Mouse (Mus musculus): ENCODE measurements around the gene AL607142.1. TPM values are rescaled to one million over a fixed set of nuclear protein-coding genes. Genes with fewer than 3 reads are reported as not detected.

Gene AL607142.1
- total RNA-seq, 2 experiments from 2014 or later: not detected

DNA sequence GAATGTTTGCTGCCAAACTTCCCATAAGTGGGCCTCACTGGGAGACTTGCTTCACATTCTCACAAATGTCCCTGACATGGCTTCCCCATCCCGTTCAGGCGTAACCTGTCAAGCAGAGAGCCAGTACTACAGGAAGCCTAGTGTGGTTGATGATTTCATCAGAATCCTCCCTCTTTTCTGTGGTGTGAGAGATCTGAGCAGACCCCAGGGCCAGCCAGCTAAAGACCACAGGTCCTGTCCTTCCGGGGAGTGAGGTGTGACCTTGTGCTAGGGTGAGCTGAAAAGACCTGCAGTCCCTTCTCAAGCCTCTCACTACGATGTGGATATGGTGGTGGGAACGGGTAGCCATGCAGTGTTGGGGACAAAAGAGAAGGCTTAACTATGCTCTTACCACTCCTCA is 17.7 kb downstream of the AL607142.1 start:
- intact Hi-C loops (cut with DNase I): no loop called here
- no peak for DNase-seq (ENCODE audit: extremely low spot score in 1 of 2, low spot score in 2 of 2)

DNA sequence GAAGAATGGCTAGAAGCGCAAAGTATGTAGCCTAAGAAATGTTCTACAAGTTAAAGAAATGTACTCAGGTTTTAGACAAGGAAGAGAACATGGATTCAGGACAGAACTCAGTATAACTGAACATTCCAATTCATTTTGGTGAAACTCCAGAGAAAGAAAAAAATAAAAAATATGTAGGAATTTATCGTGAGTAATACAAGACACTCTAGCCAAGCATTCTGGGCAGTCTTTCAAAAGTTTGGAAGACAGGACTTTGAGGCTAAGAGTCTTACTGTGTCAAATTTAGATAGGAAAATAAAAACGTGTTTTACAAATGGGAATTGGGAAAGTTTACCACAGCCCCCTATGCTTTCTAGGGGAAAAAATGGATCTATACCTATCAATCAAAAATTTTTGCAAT is 18.9 kb downstream of the AL607142.1 start:
- no peak for DNase-seq (ENCODE audit: extremely low spot score in 1 of 2, low spot score in 2 of 2)
- intact Hi-C loops (cut with DNase I): no loop called here

DNA sequence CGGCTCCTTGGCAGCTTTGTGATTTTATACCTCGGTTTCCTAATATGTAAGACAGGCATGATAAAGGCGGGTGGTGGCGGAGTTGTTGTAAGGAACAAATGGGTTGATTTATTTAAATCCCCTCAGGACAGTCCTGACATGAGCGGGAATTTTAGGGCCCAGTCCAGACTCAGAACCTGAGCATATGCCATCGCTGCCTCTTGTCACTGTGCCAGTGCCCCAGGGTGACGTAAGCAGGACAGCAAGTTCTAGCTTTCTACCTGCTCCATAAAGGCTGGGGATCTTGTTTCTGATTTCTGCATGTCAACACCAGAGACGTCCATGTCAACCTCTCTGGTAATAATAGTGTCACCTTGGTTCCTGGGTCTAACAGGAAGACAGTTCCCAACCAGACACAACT is 24.7 kb downstream of the AL607142.1 start:
- intact Hi-C loops (cut with DNase I): no loop called here
- no peak for DNase-seq (ENCODE audit: extremely low spot score in 1 of 2, low spot score in 2 of 2)

DNA sequence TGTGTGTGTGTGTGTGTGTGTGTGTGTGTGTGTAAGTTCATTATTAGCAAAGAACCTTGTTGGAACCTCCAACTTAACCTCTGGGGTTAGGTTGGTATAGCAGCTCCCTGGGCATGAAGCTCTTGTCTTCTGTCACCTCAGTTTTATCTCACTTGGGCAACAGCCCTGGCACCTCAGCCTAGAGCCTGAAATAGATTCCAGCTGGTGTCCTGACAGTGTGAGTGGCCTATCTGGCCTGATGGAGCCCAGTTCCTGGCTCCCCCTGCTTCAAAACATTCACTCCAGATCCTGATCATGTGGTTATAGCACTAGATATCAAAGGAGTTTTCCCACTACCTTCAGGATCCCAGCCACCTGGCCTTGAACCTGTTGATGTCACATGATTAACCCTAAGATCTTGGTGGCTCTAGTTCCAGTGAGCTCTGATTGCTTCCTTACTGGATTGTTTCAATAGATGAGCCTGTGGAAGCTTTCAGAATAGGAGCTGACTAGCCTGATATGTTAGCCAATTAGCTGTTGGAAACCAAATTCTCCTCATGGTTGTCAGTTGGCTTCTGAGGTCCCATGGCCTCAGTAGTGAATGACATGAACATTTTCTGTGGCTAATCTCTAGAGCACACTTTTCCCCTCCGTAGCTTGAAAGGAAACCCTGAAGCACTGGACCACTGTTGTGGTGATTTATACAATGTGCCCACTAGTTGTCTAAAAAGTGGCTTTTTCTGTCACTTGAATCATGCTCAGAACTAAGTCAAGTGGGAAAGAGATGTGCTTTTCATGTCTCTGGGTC is 27.4 kb downstream of the AL607142.1 start:
- intact Hi-C loops (cut with DNase I): no loop called here

DNA sequence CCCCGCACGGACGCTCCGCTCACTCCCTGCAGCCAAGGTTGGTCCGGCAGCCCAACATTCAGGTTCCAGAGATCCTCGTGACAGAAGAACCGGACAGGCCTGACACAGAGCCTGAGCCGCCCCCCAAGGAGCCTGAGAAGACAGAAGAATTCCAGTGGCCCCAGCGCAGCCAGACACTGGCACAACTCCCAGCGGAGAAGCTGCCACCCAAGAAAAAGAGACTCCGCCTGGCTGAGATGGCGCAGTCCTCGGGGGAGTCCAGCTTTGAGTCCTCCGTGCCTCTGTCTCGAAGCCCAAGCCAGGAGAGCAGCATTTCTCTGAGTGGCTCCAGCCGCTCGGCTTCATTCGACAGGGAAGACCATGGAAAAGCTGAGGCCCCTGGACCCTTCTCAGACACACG is 32.1 kb downstream of the AL607142.1 start:
- intact Hi-C loops (cut with DNase I): no loop called here
- peak in 1 of 2 experiments; percentile 25 for DNase-seq (ENCODE audit: extremely low spot score in 1 of 2, low spot score in 2 of 2)

More for the DNA sequence above, 27.4 kb downstream of the AL607142.1 start:
- no peak for DNase-seq (ENCODE audit: extremely low spot score in 1 of 2, low spot score in 2 of 2)

DNA sequence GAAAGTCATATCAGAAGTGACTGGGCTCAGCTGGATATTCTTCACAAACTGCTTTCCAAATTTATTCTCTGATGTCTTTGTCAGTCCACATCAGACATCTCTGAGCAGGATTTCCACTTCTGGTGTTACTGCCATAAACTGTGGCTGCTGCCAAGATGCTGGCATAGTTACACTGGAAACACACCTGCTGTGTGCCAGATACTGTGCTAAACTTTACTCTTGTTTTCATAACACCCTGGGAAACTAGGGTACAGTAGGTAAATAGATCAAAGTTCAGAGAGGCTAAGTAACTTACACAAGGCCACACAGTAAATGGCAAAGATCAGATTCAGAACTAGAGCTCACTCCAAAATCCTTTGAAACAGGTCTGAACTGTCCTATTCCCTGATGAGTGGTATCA is 36.4 kb downstream of the AL607142.1 start:
- peak in 1 of 2 experiments; percentile 7 for DNase-seq (ENCODE audit: extremely low spot score in 1 of 2, low spot score in 2 of 2)
- intact Hi-C loops (cut with DNase I): loop anchor here (5.0 to 10.0 kb wide), 2 partner anchors 179 to 286 kb away; no protein-coding TSS in a partner anchor

DNA sequence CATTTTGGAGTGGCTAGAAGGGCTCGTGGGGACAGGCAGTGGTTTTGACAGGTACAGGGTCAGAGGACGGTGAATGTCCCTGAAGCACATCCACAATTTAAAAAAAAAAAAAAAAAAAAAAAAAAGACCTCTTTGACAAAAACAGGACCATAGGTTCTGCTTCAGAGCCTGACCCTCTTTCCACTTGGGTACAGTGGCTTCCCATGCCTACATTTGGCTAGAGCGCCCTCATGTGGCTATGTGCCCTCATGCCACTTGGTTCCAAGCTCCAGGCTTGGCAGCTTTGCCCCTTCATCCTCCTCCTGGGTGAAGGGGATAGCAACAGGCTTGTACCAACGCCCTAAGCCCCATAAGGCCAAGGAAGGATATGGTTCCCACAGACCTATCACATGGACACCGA is 39.8 kb downstream of the AL607142.1 start:
- DNase-seq (ENCODE audit: extremely low spot score in 1 of 2, low spot score in 2 of 2): peak in 1 of 2 experiments; percentile 71
- intact Hi-C loops (cut with DNase I): loop anchor here (5.0 to 10.0 kb wide), 2 partner anchors 182 to 290 kb away; no protein-coding TSS in a partner anchor

DNA sequence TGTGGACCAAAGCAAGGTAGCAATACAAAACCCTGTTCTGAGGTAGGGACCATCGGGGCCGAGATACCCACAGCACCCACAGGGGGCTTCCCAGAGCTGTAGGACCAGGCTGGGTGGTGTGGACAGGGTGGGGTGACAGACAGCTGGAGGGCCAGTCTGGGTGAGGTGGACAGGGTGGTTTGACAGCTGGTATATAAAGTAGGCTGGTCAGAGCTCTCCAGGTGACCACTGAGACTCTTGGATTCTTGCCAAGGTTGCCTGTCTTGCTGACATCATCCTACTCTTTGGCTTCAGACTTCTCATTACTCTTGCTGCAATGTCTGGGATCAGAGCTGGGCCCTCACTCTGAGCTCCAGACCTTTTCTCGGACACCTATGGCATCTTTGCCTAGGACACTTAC is 41.6 kb downstream of the AL607142.1 start:
- intact Hi-C loops (cut with DNase I): loop anchor here (10.0 kb wide), 1 partner anchor 292 kb away; no protein-coding TSS in a partner anchor

DNA sequence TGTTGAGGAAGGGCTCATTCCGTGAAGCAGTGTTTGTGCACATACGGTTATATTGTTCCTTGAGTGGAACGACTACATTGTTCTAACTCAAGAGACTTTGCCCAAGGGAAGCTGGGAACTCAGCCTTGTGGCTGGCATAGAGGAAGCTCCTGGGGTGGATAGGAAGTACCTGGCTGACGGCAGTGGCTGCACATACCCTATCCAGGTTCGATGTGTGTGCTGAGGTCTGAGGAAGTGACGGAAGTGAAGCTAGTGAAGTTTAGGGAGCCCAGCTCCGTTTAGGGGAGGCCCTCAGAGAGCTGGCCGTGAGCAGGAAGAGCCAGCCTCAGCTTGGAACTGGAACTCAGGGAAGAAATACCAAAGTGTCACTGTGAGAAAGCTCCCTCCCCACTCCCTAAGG is 43.0 kb downstream of the AL607142.1 start:
- intact Hi-C loops (cut with DNase I): loop anchor here (10.0 kb wide), 1 partner anchor 293 kb away; no protein-coding TSS in a partner anchor
- peak in 1 of 2 experiments; percentile 12 for DNase-seq (ENCODE audit: extremely low spot score in 1 of 2, low spot score in 2 of 2)

More for the DNA sequence above, 41.6 kb downstream of the AL607142.1 start:
- DNase-seq (ENCODE audit: extremely low spot score in 1 of 2, low spot score in 2 of 2): peak in 1 of 2 experiments; percentile 22

DNA sequence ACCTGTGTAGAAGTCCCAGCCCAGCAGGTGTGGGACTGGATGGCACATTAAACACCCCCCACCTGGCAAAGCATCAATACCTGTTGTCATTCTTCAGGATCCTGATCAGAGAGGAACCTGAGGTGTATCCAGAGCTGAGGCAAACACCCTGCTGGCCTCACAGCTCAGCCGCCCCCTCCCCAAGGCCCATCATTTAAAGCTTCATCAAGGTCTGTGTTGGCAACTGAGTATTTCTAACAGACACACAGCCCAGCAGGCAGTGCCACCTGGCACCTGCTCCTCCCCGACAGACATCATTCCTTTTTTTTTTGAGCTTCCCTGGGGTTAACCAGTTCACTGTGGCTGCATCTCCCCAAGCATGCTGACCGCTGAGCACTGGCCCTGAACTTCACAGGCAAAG is 50.7 kb downstream of the AL607142.1 start:
- intact Hi-C loops (cut with DNase I): no loop called here
- no peak for DNase-seq (ENCODE audit: extremely low spot score in 1 of 2, low spot score in 2 of 2)

DNA sequence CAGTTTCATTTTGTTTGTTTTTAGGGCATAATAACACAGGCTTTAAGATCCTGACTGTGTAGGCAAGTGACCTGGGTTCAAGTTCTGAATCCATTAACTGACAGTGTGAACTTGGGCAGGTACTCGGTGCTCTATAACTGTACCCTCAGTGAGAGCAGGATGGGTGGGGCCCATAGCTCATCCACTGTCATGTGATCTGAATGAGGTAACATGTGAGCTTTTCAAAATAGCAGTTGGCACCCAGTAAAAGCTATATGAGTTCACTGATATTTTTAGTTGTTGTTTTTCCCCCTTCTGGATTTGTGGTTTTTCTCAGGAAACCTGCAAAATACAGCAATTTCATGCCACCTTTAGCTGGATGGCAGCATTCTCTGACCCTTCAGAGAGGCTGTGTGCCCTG is 51.5 kb downstream of the AL607142.1 start:
- intact Hi-C loops (cut with DNase I): no loop called here
- DNase-seq (ENCODE audit: extremely low spot score in 1 of 2, low spot score in 2 of 2): no peak

DNA sequence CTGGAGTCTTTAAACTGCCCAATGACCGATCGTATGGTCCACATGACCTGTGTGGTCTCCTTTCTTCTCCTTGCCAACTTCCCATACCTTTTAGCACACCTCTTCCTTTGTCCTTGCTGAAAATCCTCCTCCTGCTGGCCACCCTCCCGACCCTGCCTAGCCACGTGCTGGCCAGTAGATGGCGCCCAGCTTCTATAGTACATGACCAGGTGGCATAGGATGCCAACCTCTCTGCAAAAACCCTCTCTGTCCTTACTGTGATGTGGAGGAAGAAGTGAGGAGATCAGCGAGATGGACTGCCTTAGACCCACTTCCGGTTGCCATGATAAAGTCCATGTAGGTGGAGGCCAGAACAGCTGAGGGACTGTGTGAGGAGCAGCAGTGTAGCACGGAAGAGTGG is 55.5 kb downstream of the AL607142.1 start:
- DNase-seq (ENCODE audit: extremely low spot score in 1 of 2, low spot score in 2 of 2): no peak
- intact Hi-C loops (cut with DNase I): no loop called here

DNA sequence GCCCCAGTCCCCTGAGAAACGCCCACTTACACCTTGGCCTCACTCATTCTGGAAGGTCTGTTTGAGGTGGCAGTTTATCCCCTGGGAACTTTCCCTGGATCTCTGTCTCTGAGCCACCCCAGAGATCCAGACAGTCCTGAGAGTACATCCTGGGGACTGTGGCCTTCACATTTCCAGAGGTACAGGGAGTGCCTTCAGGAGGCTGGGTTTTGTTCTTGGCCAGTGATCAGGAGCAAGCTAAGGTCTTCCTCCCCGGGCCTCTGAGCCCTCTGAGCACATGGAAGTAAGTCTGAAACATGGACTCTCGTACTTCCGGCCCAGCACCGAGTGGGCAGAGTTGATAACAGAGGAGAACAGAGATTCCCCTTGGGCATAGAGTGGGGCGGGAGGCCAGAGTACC is 59.9 kb downstream of the AL607142.1 start:
- intact Hi-C loops (cut with DNase I): no loop called here
- DNase-seq (ENCODE audit: extremely low spot score in 1 of 2, low spot score in 2 of 2): no peak

DNA sequence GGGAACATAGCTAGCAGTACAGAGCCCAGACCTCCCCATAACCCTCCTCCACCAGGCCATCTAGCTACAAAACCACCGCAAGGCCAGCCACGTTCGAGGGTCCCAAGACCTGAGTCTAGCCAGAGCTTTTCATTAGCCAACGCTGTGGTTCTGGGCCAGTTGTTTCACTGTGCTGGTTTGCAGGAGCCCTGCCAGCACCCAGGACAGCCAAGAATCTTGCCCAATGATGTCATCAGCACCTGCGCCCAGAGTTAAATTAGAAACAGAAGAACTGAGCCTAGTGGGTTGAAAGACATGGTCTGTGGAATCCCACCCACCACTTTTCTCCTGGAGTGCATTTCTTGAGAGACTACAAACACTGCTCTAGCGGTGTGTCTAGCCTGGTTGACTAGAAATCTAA is 61.3 kb downstream of the AL607142.1 start:
- no peak for DNase-seq (ENCODE audit: extremely low spot score in 1 of 2, low spot score in 2 of 2)
- intact Hi-C loops (cut with DNase I): no loop called here

DNA sequence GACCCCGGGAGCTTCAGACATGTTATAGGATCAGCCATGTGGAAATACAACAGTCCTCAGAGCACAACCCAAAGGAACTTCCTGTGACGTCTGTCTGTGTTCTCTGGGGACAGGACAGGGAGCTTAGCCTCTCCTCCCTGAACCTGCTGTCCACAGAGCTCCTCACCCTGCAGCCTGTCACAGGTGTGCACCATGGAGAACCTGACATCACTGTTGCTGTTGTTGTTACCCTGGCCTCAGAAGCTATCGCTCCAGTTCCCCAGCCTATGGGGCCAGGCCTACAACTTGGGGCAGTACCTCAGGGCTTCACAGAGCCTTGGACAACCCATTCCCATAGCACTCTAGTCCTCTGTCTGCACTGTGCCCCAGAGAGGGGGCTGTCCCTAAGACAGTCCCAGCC is 62.5 kb downstream of the AL607142.1 start:
- DNase-seq (ENCODE audit: extremely low spot score in 1 of 2, low spot score in 2 of 2): no peak
- intact Hi-C loops (cut with DNase I): no loop called here

DNA sequence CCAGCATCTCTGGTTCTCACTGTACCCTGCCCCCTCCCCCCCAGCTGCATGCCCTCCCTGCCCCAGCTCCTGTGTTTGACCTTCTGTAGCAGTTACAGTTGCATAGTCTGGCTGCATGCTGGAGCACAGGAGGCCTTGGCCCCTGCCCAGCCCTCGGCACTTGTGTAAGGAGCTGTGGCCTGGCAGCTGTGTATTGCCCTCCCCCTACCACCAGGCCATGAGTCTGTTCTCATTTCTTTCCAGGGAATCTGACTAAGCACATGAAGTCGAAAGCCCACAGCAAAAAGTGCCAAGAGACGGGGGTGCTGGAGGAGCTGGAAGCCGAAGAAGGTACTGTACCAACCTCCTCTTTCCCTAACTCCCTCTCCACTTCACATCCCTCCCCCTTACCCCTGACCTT is 63.2 kb downstream of the AL607142.1 start:
- DNase-seq (ENCODE audit: extremely low spot score in 1 of 2, low spot score in 2 of 2): no peak
- intact Hi-C loops (cut with DNase I): no loop called here

DNA sequence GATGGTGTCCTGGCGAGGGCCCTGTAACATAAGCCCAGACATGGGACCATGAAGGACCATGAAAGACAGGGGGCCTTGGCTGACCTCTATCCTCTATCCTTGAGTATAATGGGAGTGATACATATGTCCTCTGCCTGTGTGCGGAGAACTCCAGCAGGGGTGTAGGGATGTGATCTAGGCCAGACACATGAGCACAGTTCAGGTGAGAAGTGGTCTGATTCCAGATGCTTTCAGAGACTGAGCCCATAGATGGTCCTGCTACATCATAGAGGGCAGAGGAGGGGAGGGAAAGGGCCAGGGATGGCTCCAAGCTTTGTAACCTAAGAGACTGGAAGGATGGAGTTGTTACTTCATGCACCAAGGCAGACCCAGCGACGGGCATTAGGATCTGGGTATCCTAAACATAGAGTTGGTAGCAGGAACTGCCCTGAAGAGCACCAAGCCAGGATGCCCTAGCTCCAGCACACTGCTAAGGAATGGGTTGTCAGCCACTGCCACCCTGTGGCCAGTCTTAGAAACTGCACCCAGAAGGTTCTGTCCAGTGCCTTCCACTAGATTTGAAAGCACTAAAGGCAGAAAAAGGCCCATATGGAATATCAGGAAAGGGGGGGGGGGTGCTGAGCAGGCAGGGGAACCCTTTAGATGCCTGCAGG is 64.6 kb downstream of the AL607142.1 start:
- intact Hi-C loops (cut with DNase I): no loop called here
- DNase-seq (ENCODE audit: extremely low spot score in 1 of 2, low spot score in 2 of 2): no peak

DNA sequence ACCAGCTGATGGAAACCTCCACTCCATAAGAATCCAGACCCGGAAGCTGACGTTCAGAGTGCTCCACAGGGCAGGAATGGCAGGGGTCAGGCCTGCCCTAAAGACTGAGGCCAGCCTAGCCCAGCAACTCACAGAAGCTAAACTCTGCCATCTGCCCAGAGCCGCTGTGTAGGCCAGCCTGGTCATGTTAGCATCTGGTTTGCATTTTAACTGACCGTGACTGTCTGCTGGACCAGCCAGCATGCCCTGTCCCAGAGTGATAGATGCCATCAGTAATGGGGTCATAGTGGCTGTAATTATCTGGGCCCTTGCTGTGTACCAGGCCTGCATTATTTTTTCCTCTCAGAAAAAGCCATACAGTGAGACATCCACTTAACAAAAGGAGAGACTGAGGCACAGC is 66.1 kb downstream of the AL607142.1 start:
- intact Hi-C loops (cut with DNase I): loop anchor here (5.0 kb wide), 1 partner anchor 499 kb away; no protein-coding TSS in a partner anchor
- peak in 1 of 2 experiments; percentile 14 for DNase-seq (ENCODE audit: extremely low spot score in 1 of 2, low spot score in 2 of 2)

DNA sequence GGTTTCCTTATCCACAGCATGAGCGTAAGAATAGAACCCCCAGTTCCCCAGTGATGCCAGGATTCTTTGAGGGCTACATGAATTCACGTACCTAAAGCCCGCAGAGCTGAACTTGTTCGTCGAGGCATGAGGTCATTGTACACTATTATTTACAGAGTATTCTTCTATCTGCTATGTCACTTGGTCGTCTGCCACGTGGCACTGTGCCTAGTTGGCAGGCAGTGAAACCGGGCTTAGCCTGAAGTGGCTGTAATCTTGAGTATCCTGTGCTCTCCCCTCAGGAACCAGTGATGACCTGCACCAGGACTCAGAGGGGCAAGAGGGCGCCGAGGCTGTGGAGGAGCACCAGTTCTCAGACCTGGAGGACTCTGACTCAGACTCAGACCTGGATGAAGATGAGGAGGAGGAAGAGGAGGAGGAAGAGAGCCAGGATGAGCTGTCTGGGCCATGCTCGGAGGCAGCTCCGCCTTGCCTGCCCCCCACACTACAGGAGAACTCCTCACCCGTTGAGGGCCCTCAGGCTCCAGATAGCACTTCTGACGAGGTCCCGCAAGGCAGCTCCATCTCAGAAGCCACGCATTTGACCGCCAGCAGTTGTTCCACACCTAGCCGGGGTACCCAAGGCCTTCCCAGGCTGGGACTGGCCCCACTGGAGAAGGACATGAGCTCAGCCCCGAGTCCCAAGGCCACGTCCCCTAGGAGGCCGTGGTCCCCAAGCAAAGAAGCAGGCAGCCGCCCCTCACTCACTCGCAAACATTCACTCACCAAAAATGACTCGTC is 66.8 kb downstream of the AL607142.1 start:
- peak in 1 of 2 experiments; percentile 69 for DNase-seq (ENCODE audit: extremely low spot score in 1 of 2, low spot score in 2 of 2)
- intact Hi-C loops (cut with DNase I): loop anchor here (5.0 kb wide), 1 partner anchor 499 kb away; no protein-coding TSS in a partner anchor
